Mouse (Mus musculus) MEL (cell line): ENCODE results near the gene Esyt1. TPM values are rescaled to one million over a fixed set of nuclear protein-coding genes. Genes with fewer than 3 reads are reported as not detected.

Experiments
- DNase-seq: peaks from one replicate; pipeline ENCODE4 v3.0.0; 2011; ENCODE audit warnings: low read depth, low spot score
- H3K27ac ChIP-seq: 2 replicates; pipeline ENCODE4 v1.5.1; 2012; ENCODE audit warnings: low read depth, mild to moderate bottlenecking, control low read depth, low read length, moderate library complexity; ENCODE audit not compliant: control insufficient read depth
- H3K27me3 ChIP-seq, 2 experiments: fragments of 150-350 bp in 1 of 2; sonication (generic) in 1 of 2; 2 replicates each; pipeline ENCODE4 v1.6.1; 2012; ENCODE audit warnings: low read length in 2 of 2, mild to moderate bottlenecking in 2 of 2, improper control_type of control experiment in 1 of 2, moderate library complexity in 1 of 2; ENCODE audit not compliant: insufficient read depth in 2 of 2, control insufficient read depth in 1 of 2
- H3K36me3 ChIP-seq, 2 experiments: 2 replicates each; pipeline ENCODE4 v1.6.1; 2012 to 2014; ENCODE audit warnings: low read length in 2 of 2, improper control_type of control experiment in 1 of 2, inconsistent platforms in 1 of 2, mild to moderate bottlenecking in 1 of 2; ENCODE audit not compliant: insufficient read depth in 2 of 2, control insufficient read depth in 1 of 2
- H3K4me1 ChIP-seq, 2 experiments: fragments of 150-350 bp in 1 of 2; sonication (generic) in 1 of 2; 2 replicates each; pipeline ENCODE4 v1.6.1; 2012; ENCODE audit warnings: low read length in 2 of 2, improper control_type of control experiment in 1 of 2, mild to moderate bottlenecking in 1 of 2; ENCODE audit not compliant: insufficient read depth in 2 of 2, control insufficient read depth in 1 of 2
- H3K4me3 ChIP-seq, 2 experiments: fragments of 150-350 bp in 1 of 2; sonication (generic) in 1 of 2; 2 replicates each; pipeline ENCODE4 v1.5.1; 2012; ENCODE audit warnings: low read depth in 2 of 2, low read length in 2 of 2, mild to moderate bottlenecking in 2 of 2, moderate library complexity in 2 of 2, control low read depth in 1 of 2, improper control_type of control experiment in 1 of 2; ENCODE audit not compliant: control insufficient read depth in 1 of 2, insufficient read depth in 1 of 2
- H3K79me2 ChIP-seq: 2 replicates; pipeline ENCODE4 v1.6.1; 2012; ENCODE audit warnings: mild to moderate bottlenecking, low read length, moderate library complexity; ENCODE audit not compliant: control insufficient read depth, poor library complexity, insufficient read depth
- H3K9ac ChIP-seq: 2 replicates; pipeline ENCODE4 v1.6.1; 2012; ENCODE audit warnings: low read depth, mild to moderate bottlenecking, control low read depth, low read length, moderate library complexity; ENCODE audit not compliant: control insufficient read depth, poor library complexity, severe bottlenecking
- H3K9me3 ChIP-seq: fragments of 150-350 bp; sonication (generic); replicated peaks from 2 replicates; pipeline ENCODE4 v1.6.1; 2012; ENCODE audit warnings: mild to moderate bottlenecking, low read length, improper control_type of control experiment, moderate library complexity; ENCODE audit not compliant: insufficient read depth
- BHLHE40 ChIP-seq: IDR thresholded peaks from 2 replicates; pipeline ENCODE4 v1.6.1; 2012; ENCODE audit warnings: low read depth, mild to moderate bottlenecking, inconsistent platforms, low read length, improper control_type of control experiment, borderline replicate concordance
- CHD2 ChIP-seq: IDR thresholded peaks from 2 replicates; pipeline ENCODE4 v1.6.1; 2011; ENCODE audit warnings: low read length, improper control_type of control experiment
- CTCF ChIP-seq, 3 experiments: IDR thresholded peaks in 2 of 3; conservative IDR thresholded peaks in 1 of 3; 2 replicates each; pipeline ENCODE4 v1.5.1; 2011 to 2012; ENCODE audit warnings: low read length in 3 of 3, low read depth in 2 of 3, mild to moderate bottlenecking in 2 of 3, improper control_type of control experiment in 1 of 3, inconsistent platforms in 1 of 3, mixed read lengths in 1 of 3, moderate library complexity in 1 of 3; ENCODE audit not compliant: control insufficient read depth in 1 of 3, insufficient read depth in 1 of 3, poor library complexity in 1 of 3, severe bottlenecking in 1 of 3
- EP300 ChIP-seq, 2 experiments: IDR thresholded peaks; 2 replicates each; pipeline ENCODE4 v1.6.1; 2011; ENCODE audit warnings: improper control_type of control experiment in 2 of 2, low read length in 2 of 2, low read depth in 1 of 2, mild to moderate bottlenecking in 1 of 2
- GABPA ChIP-seq: IDR thresholded peaks from 2 replicates; pipeline ENCODE4 v1.6.1; 2012; ENCODE audit warnings: low read depth, mild to moderate bottlenecking, inconsistent platforms, low read length, improper control_type of control experiment, moderate library complexity
- GATA1 ChIP-seq: IDR thresholded peaks from 2 replicates; pipeline ENCODE4 v1.6.1; 2011; ENCODE audit warnings: low read depth, low read length, improper control_type of control experiment
- HCFC1 ChIP-seq: IDR thresholded peaks from 2 replicates; pipeline ENCODE4 v1.6.1; 2012; ENCODE audit warnings: low read depth, mild to moderate bottlenecking, inconsistent platforms, low read length, improper control_type of control experiment, moderate library complexity
- JUND ChIP-seq: IDR thresholded peaks from 2 replicates; pipeline ENCODE4 v1.6.1; 2011; ENCODE audit warnings: low read depth, mild to moderate bottlenecking, improper control_type of control experiment, low read length
- KAT2A ChIP-seq: conservative IDR thresholded peaks from 2 replicates; pipeline ENCODE4 v1.6.1; 2012; ENCODE audit warnings: low read depth, low read length, improper control_type of control experiment, inconsistent platforms
- MAFK ChIP-seq: IDR thresholded peaks from 2 replicates; pipeline ENCODE4 v1.6.1; 2011; ENCODE audit warnings: low read depth, mild to moderate bottlenecking, low read length, improper control_type of control experiment, borderline replicate concordance
- MAX ChIP-seq: IDR thresholded peaks from 2 replicates; pipeline ENCODE4 v1.6.1; 2011; ENCODE audit warnings: low read length, improper control_type of control experiment
- MAZ ChIP-seq: IDR thresholded peaks from 2 replicates; pipeline ENCODE4 v1.6.1; 2012; ENCODE audit warnings: low read depth, mild to moderate bottlenecking, inconsistent platforms, low read length, improper control_type of control experiment
- MYB ChIP-seq: IDR thresholded peaks from 2 replicates; pipeline ENCODE4 v1.6.1; 2011; ENCODE audit warnings: mild to moderate bottlenecking, low read depth, low read length, improper control_type of control experiment
- MYC ChIP-seq: IDR thresholded peaks from 2 replicates; pipeline ENCODE4 v1.6.1; 2011; ENCODE audit warnings: low read depth, mild to moderate bottlenecking, low read length, improper control_type of control experiment, moderate library complexity
- NELFE ChIP-seq: IDR thresholded peaks from 2 replicates; pipeline ENCODE4 v1.6.1; 2011; ENCODE audit warnings: low read depth, low read length, improper control_type of control experiment
- NRF1 ChIP-seq: IDR thresholded peaks from 2 replicates; pipeline ENCODE4 v1.6.1; 2014; ENCODE audit warnings: low read depth, mild to moderate bottlenecking, inconsistent platforms, low read length, improper control_type of control experiment, moderate library complexity; ENCODE audit not compliant: poor library complexity, insufficient read depth, severe bottlenecking
- RCOR1 ChIP-seq: IDR thresholded peaks from 2 replicates; pipeline ENCODE4 v1.6.1; 2012; ENCODE audit warnings: low read depth, mild to moderate bottlenecking, inconsistent platforms, low read length, improper control_type of control experiment
- SIN3A ChIP-seq: IDR thresholded peaks from 2 replicates; pipeline ENCODE4 v1.6.1; 2012; ENCODE audit warnings: low read length, improper control_type of control experiment, inconsistent platforms
- SMC3 ChIP-seq: IDR thresholded peaks from 2 replicates; pipeline ENCODE4 v1.6.1; 2011; ENCODE audit warnings: low read depth, low read length, improper control_type of control experiment
- TCF12 ChIP-seq: IDR thresholded peaks from 2 replicates; pipeline ENCODE4 v1.6.1; 2014; ENCODE audit warnings: low read depth, mild to moderate bottlenecking, inconsistent platforms, low read length, improper control_type of control experiment, moderate library complexity
- UBTF ChIP-seq: IDR thresholded peaks from 2 replicates; pipeline ENCODE4 v1.6.1; 2012; ENCODE audit warnings: low read depth, mild to moderate bottlenecking, inconsistent platforms, low read length, improper control_type of control experiment, moderate library complexity, borderline replicate concordance; ENCODE audit not compliant: insufficient read depth
- USF2 ChIP-seq, 2 experiments: IDR thresholded peaks; 2 replicates each; pipeline ENCODE4 v1.6.1; 2011 to 2012; ENCODE audit warnings: improper control_type of control experiment in 2 of 2, low read length in 2 of 2, borderline replicate concordance in 1 of 2, inconsistent platforms in 1 of 2, low read depth in 1 of 2, mild to moderate bottlenecking in 1 of 2; ENCODE audit not compliant: insufficient read depth in 1 of 2
- ZNF384 ChIP-seq: IDR thresholded peaks from 2 replicates; pipeline ENCODE4 v1.6.1; 2012; ENCODE audit warnings: low read depth, mild to moderate bottlenecking, inconsistent platforms, low read length, improper control_type of control experiment
- polyA plus RNA-seq, 2 experiments: library from polyadenylated mRNA; stranded (reverse) in 1 of 2; unstranded in 1 of 2; fragments of >175 nt in 1 of 2; fragments of >200 nt in 1 of 2; gene quantifications; 2 replicates each; pipeline versions ENCODE4 v1.2.1 to v1.2.4; 2012; ENCODE audit warnings: low replicate concordance in 2 of 2, low read depth in 1 of 2; ENCODE audit not compliant: insufficient read length in 2 of 2, insufficient read depth in 1 of 2, missing spikeins in 1 of 2
- total RNA-seq: library from RNA; depleted of rRNA; stranded (reverse); fragments of 300-350 nt; gene quantifications from 2 replicates; pipeline ENCODE4 v1.2.3, GENCODE M21; 2012

The Esyt1 gene
- total and polyA plus RNA-seq, 3 experiments, result 35.1 to 57.0 (median 53.4) TPM

DNA sequence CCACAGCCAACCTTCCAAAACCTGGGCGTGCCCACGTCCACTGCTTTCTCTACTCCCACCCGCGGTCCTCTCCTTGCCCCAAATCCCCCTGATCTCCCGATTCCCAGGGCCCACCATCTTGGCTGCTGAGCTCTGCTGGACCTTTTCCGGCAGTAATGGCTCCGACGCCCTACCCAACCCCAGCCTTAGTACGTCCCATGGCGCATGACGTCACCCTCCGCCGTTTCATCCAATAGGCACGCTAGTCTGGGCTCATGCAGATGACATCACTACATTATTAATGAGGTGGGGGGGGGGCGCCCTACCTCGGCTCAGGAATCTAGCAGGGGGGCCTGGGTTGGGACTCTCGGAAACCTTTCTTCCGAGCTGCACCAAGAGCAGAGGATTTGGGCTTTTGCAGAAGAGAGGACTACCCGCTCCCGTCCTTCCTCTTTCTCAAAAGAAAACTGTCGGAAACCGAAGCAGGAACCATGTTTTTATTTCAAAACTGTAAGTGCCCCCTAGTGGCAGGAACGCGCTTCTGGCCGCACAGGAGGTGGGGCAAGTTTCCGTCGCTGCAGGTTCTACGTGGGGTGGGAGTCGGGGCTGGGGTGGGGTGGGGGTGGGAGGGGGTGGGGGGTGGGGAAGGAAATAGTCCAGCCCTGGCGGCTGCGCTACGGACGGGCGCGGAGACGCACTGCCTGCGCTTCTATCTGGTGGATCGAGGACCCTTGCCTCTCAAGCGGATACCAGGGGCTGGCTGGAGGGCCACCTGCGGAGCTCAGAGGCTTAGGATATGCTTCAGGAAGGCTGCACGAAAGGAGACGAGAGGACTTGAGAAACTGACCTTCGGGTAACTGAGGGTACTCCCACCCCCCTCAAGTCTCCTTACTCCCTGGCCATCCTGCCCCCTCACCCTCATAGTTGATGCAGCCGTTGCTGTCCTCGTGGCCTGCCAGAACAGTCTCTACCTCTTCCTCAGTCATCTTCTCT is 31.7 kb downstream of the Esyt1 start, which contains the start of gene Myl6 (continued):
- TF ChIP-seq JUND, result no peak
- peak; percentile 44 for TF ChIP-seq CHD2
- TF ChIP-seq GATA1, result no peak
- peak; percentile 78 for TF ChIP-seq MYC
- TF ChIP-seq TCF12, result peak; percentile 57
- TF ChIP-seq BHLHE40, result peak; percentile 25; the same call in 1 of the 2 replicates
- no peak for TF ChIP-seq USF2 (IDR thresholded peaks at IDR 0.05; ENCODE audit: borderline replicate concordance in 1 of 2, insufficient read depth in 1 of 2, low read depth in 1 of 2, low read length in 2 of 2)
- 0 out of 2 replicates have a peak, but pooled peaks have one; percentile 7 for TF ChIP-seq ZNF384
- TF ChIP-seq SMC3, result peak; percentile 22
- TF ChIP-seq MYB, result peak; percentile 42; the same call in 1 of the 2 replicates
- TF ChIP-seq HCFC1, result peak; percentile 83
- TF ChIP-seq NELFE, result peak; percentile 97
- peak; percentile 94 for TF ChIP-seq SIN3A

DNA sequence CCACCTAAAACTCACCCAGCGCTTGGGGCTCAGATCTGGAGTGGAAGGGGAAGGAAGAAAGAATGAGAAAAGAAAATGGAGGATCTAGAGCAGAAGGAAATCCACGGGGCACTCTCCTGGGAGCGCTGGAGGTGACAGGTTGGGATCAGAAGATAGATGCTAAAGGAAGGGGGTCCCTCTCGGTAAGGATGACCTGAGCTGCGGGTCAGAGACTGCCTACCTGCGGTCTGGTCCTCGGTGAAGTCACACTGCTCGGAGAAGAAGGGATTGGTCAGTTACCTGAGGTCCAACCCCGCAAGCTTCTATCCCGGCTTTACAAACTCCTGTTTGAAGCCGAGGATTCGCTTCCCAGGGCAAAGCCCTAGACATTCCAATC is 32.4 kb downstream of the Esyt1 start:
- peaks cover 15 to 34% of the 10 kb centered on the region in 2 experiments for H3K4me1 ChIP-seq
- no peaks in the 10 kb centered on the region for H3K9me3 ChIP-seq
- H3K27ac ChIP-seq, result peak overlapping the region; percentile 87
- no peaks in the 10 kb centered on the region for H3K27me3 ChIP-seq
- peaks cover 36% of the 10 kb centered on the region for H3K79me2 ChIP-seq
- peak overlapping the region; percentile 95 to 99 for H3K4me3 ChIP-seq
- DNase-seq, result no peak
- TF ChIP-seq EP300 (IDR thresholded peaks at IDR 0.05; ENCODE audit: low read depth in 1 of 2, low read length in 2 of 2) (no peak), GATA1 (no peak), GABPA (no peak), MAZ (no peak), KAT2A (no peak), CTCF (IDR thresholded peaks at IDR 0.05 in 2 of 3, conservative IDR thresholded peaks at IDR 0.05 in 1 of 3; ENCODE audit: control insufficient read depth in 1 of 3, insufficient read depth in 1 of 3, low read depth in 2 of 3, low read length in 3 of 3, poor library complexity in 1 of 3, severe bottlenecking in 1 of 3) (no peak), CHD2 (no peak), MAFK (no peak), MAX (no peak), NRF1 (no peak), UBTF (no peak), MYB (no peak), RCOR1 (no peak)
- TF ChIP-seq, all 39 proteins: peak for 0
- Histone ChIP-seq H3K36me3 (peaks cover 10 to 24% of the 10 kb centered on the region in 2 experiments), H3K9ac (peak overlapping the region; percentile 94)
